Mouse (Mus musculus) mesoderm, embryonic 11.5 days (tissue): ENCODE measurements around the gene Tbl2.

Experiments used
- DNase-seq: peaks from one replicate; pipeline ENCODE4 v3.0.0-alpha.2; 2012; ENCODE audit warnings: low read depth, low spot score

Tbl2 gene

GRCm38 (mm10) chr5:135149820-135150178 lies 342 bp downstream of the Tbl2 start:
- DNase-seq: no peak

DNA sequence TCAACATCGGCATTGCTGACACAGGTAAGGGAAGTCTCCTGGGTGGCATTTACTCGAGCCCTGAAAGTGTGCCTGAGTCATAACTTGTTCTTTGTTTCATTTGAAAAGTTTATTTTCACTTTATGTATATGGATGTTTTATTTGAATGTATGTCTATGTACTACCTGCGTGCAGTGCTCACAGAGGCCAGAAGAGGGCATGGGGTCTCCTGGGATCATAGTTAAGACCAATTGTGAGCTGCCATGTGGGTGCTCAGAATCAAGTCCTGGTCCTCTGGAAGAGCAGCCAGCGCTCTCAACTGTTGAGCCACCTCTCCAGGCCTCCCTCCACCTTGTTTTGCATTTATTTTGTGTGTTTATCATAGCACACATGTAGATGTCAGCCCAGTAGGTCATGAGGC lies 7.0 kb downstream of the Tbl2 start:
- DNase-seq: no peak

DNA sequence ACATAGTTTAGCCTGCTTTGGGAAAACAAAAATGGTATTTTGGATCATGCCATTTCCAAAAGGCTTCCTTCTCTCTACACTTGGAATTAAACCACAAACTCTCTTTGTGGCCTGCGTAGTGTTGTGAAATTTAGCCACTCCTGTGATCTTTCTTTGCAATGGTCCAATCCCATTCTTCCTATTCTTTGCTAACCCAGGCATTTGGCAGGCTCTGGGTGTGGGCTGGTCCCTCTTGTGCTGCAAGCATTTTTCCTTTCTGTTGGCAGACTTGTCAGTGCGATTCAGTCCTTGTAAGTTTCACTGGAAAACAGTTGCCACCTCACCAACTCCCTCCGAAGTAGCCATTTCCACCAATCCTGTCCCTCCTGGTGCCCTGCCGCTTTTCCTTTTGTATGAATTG lies 11.8 kb downstream of the Tbl2 start:
- DNase-seq: no peak

DNA sequence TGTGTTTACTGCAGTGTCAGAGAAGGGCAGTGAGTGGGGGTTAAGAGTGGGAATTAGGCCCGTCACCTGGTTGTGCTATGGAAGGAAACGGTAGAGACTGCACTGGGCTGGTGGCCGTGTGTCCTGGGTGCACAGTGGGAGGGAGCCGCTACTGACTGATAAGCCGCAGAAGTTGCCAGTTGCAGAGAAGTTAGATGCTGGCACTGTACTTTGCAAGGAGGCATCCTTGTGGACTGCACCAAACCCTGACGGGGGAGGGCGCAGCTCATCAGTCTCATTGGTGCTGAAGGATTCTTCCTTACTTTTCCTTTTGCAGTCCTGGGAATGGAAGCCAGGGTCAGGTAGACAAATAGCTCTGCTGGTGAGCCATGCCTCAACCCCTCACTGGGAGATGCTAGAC lies 12.2 kb downstream of the Tbl2 start:
- DNase-seq: no peak

GRCm38 (mm10) chr5:135162361-135162760 lies 12.9 kb downstream of the Tbl2 start:
- no peak for DNase-seq

- DNase-seq: no peak
Measured at GRCm38 (mm10) chr5:135162821-135163220, 13.4 kb downstream of the Tbl2 start.

- DNase-seq: no peak
Measured at GRCm38 (mm10) chr5:135166909-135167308, 17.5 kb downstream of the Tbl2 start.

DNA sequence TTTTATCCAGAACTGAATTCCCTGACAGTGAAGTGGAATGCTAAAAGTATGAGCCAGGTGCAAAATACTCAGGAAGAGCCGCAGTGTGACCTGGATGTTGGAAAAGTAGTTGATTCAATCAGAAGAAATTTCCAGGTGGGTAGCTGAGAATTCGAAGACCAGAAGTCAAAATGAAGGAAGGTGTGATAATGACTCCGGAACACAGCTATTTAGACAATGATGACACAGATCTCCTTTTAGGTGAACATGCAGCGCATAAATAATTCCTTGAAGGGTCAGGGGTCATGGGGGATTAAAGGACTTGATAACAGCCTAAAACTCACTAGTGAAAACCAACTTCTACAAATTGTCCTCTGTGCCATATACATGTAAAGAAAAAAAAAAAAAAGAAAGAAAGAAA lies 18.0 kb downstream of the Tbl2 start:
- no peak for DNase-seq

DNA sequence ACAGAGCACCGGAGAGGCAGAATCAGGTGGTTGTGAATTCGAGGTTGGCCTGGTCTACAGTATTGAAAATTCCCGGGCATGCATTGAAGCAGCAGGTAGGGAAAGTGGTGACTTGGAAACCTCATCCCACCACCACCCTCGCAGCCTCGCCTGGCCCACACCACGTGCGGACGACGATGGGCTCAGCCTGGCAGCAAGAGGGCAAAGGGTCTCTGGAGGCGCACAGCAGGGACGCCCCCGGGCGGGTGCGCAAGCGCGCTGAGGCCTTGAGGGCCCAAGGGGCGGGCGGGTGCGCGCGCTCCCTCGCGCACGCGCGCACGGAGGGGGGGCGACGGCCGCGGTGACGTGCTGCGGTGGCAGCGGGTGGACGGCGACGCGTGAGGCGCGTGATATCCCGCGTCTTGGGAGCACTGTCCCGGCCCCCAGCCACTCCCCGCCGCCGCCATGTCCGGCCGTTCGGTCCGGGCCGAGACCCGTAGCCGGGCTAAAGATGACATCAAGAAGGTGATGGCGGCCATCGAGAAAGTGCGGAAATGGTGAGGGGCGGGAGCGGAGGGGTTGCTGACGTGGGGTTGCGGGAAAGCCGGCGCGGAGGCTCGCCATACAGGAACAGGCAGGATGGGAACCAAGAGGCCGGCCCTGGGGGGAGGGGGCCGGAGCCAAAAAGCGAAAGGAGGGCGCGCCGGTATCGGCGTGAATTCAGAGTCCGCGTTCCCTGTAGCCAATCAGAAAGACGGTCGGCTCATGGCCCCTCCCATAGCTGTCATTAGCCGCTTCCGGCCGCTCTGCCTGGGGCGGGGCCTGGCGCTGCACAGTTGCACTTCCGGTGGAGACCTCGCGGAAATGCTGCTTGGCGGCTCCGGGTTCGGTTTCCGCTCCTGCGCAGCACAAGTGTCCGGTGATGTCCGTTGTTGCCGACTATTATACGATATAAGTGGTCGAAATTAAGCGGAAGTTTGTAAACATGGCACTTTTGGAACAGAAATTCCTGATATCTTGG lies 18.9 kb downstream of the Tbl2 start, which contains the start of gene Bcl7b:
Gene Bcl7b, plus strand, starts transcription at position 221 of the 1,000 bp plus-strand sequence.
- DNase-seq: peak; percentile 97

GRCm38 (mm10) chr5:135169479-135169878 lies 20.0 kb downstream of the Tbl2 start:
- no peak for DNase-seq

DNA sequence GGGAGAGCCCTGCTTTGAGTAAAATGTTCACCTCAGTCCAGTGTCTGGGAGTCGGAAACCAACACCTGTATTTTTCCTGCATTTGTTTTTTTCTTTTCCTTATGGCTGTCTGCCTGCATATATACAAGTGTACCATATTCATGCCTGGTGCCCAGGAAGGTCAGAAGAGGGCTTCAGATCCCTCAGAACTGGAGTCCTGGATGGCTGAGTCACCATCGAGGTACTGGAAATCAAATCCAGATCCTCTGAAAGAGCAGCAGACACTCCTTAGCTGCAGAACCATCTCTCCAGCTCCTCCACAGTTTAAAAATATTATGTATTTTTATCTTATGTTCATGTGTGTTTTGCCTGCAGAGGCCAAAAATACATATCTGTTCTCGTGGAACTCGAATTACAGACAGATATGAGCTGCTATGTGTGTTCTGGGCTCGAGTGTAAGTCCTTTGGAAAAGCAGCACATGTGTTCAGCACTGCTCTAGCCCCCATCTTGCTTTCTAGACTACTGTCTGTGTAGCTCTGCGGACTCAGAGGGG lies 22.3 kb downstream of the Tbl2 start:
- DNase-seq: no peak

DNA sequence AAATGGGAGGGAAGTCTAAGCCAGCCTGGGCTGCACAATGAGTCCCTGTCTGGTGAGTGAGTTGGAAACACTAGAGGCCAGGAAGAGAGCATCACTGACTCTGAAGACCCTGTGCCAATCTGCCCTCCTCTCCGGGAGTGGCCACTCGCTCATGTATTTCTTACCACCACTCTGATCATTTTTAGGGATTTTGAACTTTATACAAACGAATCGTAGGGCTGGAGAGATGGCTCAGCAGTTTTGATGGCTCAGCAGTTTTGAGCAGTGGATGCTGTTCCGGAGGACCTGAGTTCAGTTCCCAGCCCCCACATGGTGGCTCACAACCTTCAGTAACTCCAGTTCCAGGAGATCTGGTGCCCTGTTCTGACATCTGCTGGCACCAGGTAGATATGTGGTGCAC lies 23.5 kb downstream of the Tbl2 start:
- no peak for DNase-seq

GRCm38 (mm10) chr5:135175086-135175485 lies 25.6 kb downstream of the Tbl2 start:
- no peak for DNase-seq

- no peak for DNase-seq
Measured at GRCm38 (mm10) chr5:135178523-135178922, 29.1 kb downstream of the Tbl2 start.

GRCm38 (mm10) chr5:135178996-135179395 lies 29.5 kb downstream of the Tbl2 start:
- DNase-seq: no peak

- DNase-seq: no peak
Measured at GRCm38 (mm10) chr5:135179616-135180015, 30.2 kb downstream of the Tbl2 start.

DNA sequence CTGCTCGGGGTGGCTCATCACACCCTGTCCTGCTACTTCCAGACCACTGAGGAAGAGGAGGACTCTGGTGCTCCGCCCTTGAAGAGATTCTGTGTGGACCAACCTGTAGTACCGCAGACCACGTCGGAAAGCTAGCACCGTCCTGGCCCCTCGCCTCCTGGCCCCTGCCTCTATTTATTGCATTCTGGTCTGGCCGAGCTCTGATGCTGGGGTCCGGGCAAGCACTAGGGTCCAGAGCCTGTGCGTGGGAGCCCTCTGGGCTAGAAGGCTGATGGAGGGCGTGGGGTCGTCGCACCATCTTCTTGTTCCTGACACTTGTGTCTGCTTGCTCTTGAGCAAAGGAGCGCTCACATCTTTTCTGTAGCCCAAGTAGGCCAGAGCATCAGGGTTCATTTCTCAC lies 31.3 kb downstream of the Tbl2 start:
- DNase-seq: no peak

GRCm38 (mm10) chr5:135181776-135182175 lies 32.3 kb downstream of the Tbl2 start:
- no peak for DNase-seq

GRCm38 (mm10) chr5:135183131-135183861 lies 33.8 kb downstream of the Tbl2 start:
- DNase-seq: no peak

DNA sequence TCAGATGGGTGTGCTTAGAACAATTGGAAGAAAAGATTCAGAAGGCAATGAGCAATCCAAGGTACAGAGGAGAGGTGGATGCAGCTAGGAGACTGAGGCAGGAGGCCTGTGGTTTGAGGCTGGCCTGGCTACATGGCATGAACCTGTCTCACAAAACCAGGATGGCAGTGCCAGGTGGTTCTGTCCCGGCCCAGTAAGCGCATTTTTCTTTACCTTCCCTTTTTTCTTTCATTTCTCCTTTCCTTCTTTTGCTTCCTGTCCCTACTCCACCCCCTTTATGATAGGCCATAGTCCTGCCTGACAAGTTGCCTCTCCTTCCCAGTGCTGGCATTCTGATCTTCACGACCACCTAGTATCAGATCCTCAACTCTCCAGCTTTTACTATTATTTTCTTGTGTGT lies 35.6 kb downstream of the Tbl2 start:
- DNase-seq: no peak

DNA sequence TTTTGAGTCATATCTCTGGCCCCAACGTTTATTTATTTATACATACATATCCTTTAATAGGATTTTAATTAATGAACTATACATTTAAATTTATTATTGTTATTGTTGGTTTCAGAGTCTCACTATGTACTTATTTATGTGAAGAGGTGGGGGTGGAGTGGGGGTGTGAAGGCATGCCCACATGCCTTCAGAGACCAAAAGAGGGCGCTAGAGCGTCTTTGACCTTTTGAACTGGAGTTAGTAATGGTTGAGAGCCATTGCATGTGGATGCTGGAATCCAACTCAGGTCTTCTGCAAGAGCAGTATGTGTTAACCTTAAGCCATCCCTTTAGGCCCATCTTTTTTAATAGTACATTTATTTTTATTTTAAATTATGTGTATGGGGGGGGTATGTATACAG lies 36.1 kb downstream of the Tbl2 start:
- DNase-seq: no peak

DNA sequence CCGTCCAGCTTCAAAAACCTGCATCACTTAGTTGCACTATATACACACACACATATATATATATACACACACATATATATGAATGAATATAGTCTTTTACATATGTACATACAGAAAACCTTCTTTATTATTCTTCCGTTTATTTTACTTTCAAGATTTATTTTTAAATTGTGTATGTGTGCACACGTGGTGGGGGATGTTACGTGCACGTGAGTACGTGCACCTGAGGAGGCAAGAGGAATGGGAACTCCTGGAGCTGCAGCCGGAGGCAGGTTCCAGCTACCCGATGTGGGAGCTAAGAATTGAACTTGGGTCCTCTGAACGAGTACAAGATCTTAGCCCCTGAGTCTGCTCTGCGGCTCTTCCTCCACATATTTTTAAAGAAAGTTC lies 36.8 kb downstream of the Tbl2 start:
- no peak for DNase-seq
